Mouse (Mus musculus): ENCODE results near the gene Scnn1g.

The Scnn1g gene

GRCm38 (mm10) chr7:121779409-121779808, 45.1 kb downstream of the Scnn1g start:
- DNase-seq, result no peak

- DNase-seq, result no peak
Measured at GRCm38 (mm10) chr7:121782188-121782909, 48.1 kb downstream of the Scnn1g start.

GRCm38 (mm10) chr7:121785651-121786228, 51.5 kb downstream of the Scnn1g start:
- DNase-seq, result no peak

- no peak for DNase-seq
Measured at GRCm38 (mm10) chr7:121797781-121798180, 63.5 kb downstream of the Scnn1g start.

GRCm38 (mm10) chr7:121802471-121802870, 68.2 kb downstream of the Scnn1g start:
- no peak for DNase-seq

- no peak for DNase-seq
Measured at GRCm38 (mm10) chr7:121803011-121803410, 68.7 kb downstream of the Scnn1g start.

- DNase-seq, result peak; percentile 51
Measured at GRCm38 (mm10) chr7:121805811-121806496, 71.7 kb downstream of the Scnn1g start.

GRCm38 (mm10) chr7:121807726-121808580, 73.7 kb downstream of the Scnn1g start:
- DNase-seq, result no peak
